Mouse (Mus musculus) limb, embryonic 13.5 days (tissue): ENCODE data around the gene Sos1. TPM values are rescaled to one million over a fixed set of nuclear protein-coding genes. Genes with fewer than 3 reads are reported as not detected.
"Not testable (repeated sequence)": the region's sequence is repeated elsewhere in the genome, so short reads cannot be mapped to it uniquely, and the experiment has no call there.

Experiments
- ATAC-seq: fragments of 200-750 bp; cut with Nextera tagmentation; 2 replicates; pipeline ENCODE4 v1.8.0; 2017; ENCODE audit warnings: low read depth, moderate number of reproducible peaks, moderate TSS enrichment; ENCODE audit not compliant: low FRiP score
- H3K27ac ChIP-seq: fragments of 300-500 bp; sonication (generic); 2 replicates; pipeline ENCODE4 v1.5.1; 2015; ENCODE audit warnings: inconsistent platforms, mild to moderate bottlenecking, moderate library complexity
- H3K27me3 ChIP-seq: fragments of 300-500 bp; sonication (generic); 2 replicates; pipeline ENCODE4 v1.6.1; 2015; ENCODE audit warnings: mild to moderate bottlenecking, inconsistent platforms
- H3K36me3 ChIP-seq: fragments of 300-500 bp; sonication (generic); 2 replicates; pipeline ENCODE4 v1.6.1; 2015; ENCODE audit warnings: inconsistent platforms, mild to moderate bottlenecking, moderate library complexity
- H3K4me1 ChIP-seq: fragments of 300-500 bp; sonication (generic); 2 replicates; pipeline ENCODE4 v1.6.1; 2015; ENCODE audit warnings: inconsistent platforms
- H3K4me2 ChIP-seq: fragments of 300-500 bp; sonication (generic); replicated peaks from 2 replicates; pipeline ENCODE4 v1.6.1; 2015; ENCODE audit warnings: inconsistent platforms, mild to moderate bottlenecking, moderate library complexity
- H3K4me3 ChIP-seq: fragments of 300-500 bp; sonication (generic); 2 replicates; pipeline ENCODE4 v1.5.1; 2015; ENCODE audit warnings: moderate library complexity, mild to moderate bottlenecking, inconsistent platforms
- H3K9ac ChIP-seq: fragments of 300-500 bp; sonication (generic); 2 replicates; pipeline ENCODE4 v1.6.1; 2015; ENCODE audit warnings: mild to moderate bottlenecking, inconsistent platforms
- H3K9me3 ChIP-seq: fragments of 300-500 bp; sonication (generic); 2 replicates; pipeline ENCODE4 v1.6.1; 2016; ENCODE audit warnings: inconsistent platforms
- WGBS: fragments of 180-500 bp; shearing (Covaris S2); methylation state at CpG from one replicate; pipeline ENCODE4 v1.1.7; 2015; 5-methylcytosine and 5-hydroxymethylcytosine counted together
- polyA plus RNA-seq: library from polyadenylated mRNA; unstranded; fragments of >200 nt; fragmentation: Nextera tagmentation; extraction: Ambion mirVana; gene quantifications from 2 replicates; pipeline ENCODE4 v1.2.1, GENCODE M21; 2015

The Sos1 gene
- polyA plus RNA-seq, 1 experiment from 2014 or later, result 5.4 TPM

DNA sequence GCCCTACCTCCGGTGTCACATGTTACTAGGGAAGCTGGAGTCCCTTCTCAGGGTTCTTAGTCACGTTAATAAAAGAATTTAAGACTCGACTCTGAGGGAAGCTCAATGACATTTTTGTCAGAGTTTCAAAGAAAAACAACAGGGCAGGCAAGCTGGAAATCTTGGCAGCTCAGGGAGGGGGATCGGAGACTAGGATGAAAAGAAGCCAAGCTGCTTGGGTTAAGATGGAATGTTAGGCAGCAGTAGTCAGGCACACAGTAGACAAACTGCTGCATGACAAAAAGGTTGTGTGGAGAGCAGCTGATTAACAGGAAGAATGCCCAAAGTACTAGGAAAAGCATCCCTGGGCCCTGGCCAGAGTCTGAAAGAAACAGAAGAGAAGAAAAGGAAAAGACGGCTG, 9.9 kb upstream of the Sos1 start:
- Histone ChIP-seq H3K9me3 (no peaks in the 10 kb centered on the region), H3K27me3 (no peaks in the 10 kb centered on the region), H3K4me3 (no peak overlapping the region), H3K4me1 (no peaks in the 10 kb centered on the region), H3K4me2 (no peak overlapping the region), H3K36me3 (no peaks in the 10 kb centered on the region), H3K9ac (no peak overlapping the region), H3K27ac (no peak overlapping the region)
- no peak for ATAC-seq
- WGBS, result 62% methylated on average over 5 of the region's 5 CpGs

DNA sequence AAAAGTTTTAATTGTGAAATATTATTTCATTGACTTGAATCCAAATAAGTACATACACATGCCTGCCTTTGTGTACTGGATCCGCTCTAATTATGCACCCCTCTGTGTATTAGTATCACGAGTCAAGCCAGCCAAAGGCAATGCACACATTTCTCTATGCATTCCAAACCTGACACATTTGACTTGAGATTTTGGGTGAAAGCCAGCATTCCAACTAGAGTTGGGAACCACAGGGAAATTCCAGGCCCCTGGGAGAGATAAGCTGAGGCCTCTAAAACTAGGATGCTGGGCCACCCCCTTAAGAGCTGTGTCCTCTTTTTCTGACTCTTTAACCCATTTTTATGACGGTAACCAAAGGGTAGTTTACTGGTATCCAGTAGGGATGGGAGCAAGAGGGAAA, 8.7 kb upstream of the Sos1 start:
- no peaks in the 10 kb centered on the region for H3K4me1 ChIP-seq
- no peak for ATAC-seq
- 71% methylated on average over 3 of the region's 3 CpGs for WGBS
- no peak overlapping the region for H3K9ac ChIP-seq
- H3K27me3 ChIP-seq, result no peaks in the 10 kb centered on the region
- no peak overlapping the region for H3K4me2 ChIP-seq
- H3K4me3 ChIP-seq, result no peak overlapping the region
- H3K36me3 ChIP-seq, result no peaks in the 10 kb centered on the region
- H3K27ac ChIP-seq, result no peak overlapping the region
- H3K9me3 ChIP-seq, result no peaks in the 10 kb centered on the region

DNA sequence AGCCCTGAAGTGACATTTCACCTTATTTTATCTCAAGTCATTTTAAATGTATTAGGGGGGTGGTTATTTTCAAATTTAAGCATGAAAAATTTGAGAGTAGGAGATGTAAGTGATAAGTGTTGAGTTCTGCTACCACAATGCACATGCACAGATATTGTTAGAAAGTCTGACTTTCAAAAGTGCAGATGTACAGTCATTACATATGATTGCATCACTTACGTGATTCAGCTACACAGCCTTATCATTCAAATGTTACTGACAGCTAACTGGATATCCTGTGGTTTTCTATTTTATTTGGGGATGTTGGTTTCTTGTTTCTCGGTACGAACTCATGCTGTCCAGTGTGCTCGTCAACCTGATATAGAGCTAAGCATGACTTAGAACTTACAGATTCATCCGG, 4.9 kb upstream of the Sos1 start:
- Histone ChIP-seq H3K27me3 (no peaks in the 10 kb centered on the region), H3K9ac (no peak overlapping the region), H3K9me3 (no peaks in the 10 kb centered on the region), H3K36me3 (no peaks in the 10 kb centered on the region), H3K4me1 (peaks cover 9% of the 10 kb centered on the region), H3K27ac (no peak overlapping the region), H3K4me2 (no peak overlapping the region), H3K4me3 (no peak overlapping the region)
- no peak for ATAC-seq
- 92% methylated on average over 5 of the region's 5 CpGs for whole genome bisulfite sequencing

DNA sequence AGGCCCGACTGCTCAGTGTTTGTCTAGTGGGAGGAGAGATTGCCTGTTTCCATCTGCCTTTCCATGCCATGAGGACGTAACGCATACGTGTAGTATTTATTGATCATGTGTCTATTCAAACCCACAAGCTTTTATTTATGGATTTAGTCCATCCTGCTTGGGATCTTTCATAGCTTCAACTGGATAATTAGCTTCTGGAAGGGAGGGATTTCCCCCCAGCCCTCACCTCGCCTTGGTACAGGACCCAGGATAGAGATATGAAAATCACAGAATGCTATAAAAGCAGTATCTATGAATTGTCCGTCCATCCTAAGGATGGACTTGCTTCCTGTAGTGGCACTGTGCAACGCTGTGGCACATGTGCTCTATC, 587 bp upstream of the Sos1 start:
- Histone ChIP-seq H3K27ac (peak overlapping the region; percentile 95; the same call in 1 of the 2 replicates), H3K27me3 (no peaks in the 10 kb centered on the region), H3K4me3 (peak overlapping the region; percentile 95), H3K9me3 (no peaks in the 10 kb centered on the region), H3K36me3 (peaks cover 9% of the 10 kb centered on the region), H3K4me2 (peak overlapping the region; percentile 77), H3K9ac (peak overlapping the region; percentile 96), H3K4me1 (peaks cover 22% of the 10 kb centered on the region)
- ATAC-seq, result no peak
- 53% methylated on average over 7 of the region's 7 CpGs for WGBS

DNA sequence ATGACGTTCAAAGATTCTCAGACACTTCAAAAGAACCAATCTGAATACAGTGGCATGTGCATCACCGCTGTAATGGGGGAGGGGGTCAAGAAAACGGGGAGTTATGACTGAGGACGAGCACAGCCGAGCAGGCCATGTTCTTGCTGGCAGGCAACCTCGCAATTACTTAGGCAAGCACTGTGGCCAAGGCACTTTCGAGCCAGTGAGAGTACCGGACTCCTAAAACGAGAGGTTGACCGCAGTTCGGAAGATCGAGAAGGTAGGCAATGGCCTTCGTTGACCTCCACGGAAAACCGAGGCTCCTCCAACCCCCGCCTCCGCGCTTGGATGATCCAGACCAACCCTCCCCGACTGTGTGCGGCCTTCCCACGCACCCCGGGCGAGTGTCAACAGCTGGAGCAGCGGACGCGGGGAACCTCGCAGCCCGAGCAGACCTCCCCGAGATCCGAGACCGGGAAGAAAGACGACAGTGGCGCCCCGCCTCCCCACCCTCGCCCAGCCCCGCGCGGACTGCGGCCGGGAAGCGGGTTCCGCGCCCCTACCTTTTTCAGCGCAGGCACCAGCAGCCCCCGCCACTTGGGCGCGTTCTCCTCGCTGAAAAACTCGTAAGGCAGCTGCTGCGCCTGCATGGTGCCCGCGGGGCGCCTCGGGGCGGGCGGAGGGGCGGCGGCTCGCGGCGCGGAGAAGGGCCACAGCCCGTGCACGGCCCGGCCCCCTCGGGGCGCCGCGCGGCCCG, 790 bp downstream of the Sos1 start:
- no peaks in the 10 kb centered on the region for H3K27me3 ChIP-seq
- peak overlapping the region; percentile 96 for H3K9ac ChIP-seq
- peak; percentile 32 for ATAC-seq
- peak overlapping the region; percentile 95 for H3K4me3 ChIP-seq
- H3K9me3 ChIP-seq, result no peaks in the 10 kb centered on the region
- WGBS, result under 1% methylated on average over 59 of the region's 71 CpGs
- H3K4me1 ChIP-seq, result peaks cover 22% of the 10 kb centered on the region
- peak overlapping the region; percentile 95 for H3K27ac ChIP-seq
- H3K36me3 ChIP-seq, result peaks cover 13% of the 10 kb centered on the region
- H3K4me2 ChIP-seq, result peak overlapping the region; percentile 77

DNA sequence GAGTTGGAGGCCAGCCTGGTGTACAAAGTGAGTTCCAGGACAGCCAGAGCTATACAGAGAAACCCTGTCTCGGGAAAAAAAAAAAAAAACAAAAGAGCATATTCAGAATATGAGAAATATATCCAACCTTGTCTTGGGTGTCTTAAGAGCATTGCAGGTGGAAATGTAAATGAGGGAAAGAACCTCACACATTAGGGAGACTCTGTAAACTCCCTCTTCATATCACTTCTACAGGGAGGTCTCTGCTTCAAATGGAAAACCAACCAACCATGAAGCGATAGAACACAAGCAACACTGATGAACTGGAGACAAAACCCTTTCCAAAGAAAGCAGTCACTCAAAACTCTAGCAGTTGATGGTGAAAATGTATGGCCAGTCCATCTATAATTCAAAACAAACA, 2.6 kb downstream of the Sos1 start:
- peaks cover 14% of the 10 kb centered on the region for H3K36me3 ChIP-seq
- H3K9ac ChIP-seq, result no peak overlapping the region
- no peak overlapping the region for H3K4me3 ChIP-seq
- no peaks in the 10 kb centered on the region for H3K9me3 ChIP-seq
- 96% methylated on average over 2 of the region's 2 CpGs for WGBS
- no peak overlapping the region for H3K4me2 ChIP-seq
- H3K4me1 ChIP-seq, result peaks cover 22% of the 10 kb centered on the region
- no peak for ATAC-seq
- no peaks in the 10 kb centered on the region for H3K27me3 ChIP-seq
- no peak overlapping the region for H3K27ac ChIP-seq

DNA sequence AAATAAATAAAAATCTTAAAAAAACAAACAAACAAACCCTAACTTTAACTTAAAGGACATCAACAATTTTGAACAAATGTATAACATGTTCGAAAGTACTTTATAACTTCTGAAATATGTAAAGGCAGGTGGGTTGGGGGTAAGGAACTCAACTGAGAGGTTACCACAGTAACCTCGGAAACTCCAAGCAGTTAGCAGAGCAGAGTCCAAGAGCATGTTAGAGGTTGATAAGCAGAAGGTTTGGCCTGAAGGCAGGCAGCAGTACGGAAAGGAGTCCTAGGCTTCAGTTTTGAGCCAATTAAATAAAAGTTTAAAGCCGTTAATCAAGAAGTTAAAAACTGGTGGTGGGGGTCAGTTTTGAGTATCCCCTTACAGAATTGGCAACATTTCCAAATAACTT, 3.8 kb downstream of the Sos1 start:
- H3K36me3 ChIP-seq, result peaks cover 14% of the 10 kb centered on the region
- peaks cover 22% of the 10 kb centered on the region for H3K4me1 ChIP-seq
- H3K4me2 ChIP-seq, result no peak overlapping the region
- no peak overlapping the region for H3K27ac ChIP-seq
- no peak for ATAC-seq
- no peaks in the 10 kb centered on the region for H3K27me3 ChIP-seq
- H3K9ac ChIP-seq, result no peak overlapping the region
- H3K9me3 ChIP-seq, result no peaks in the 10 kb centered on the region
- WGBS, result 77% methylated on average over 4 of the region's 4 CpGs
- H3K4me3 ChIP-seq, result no peak overlapping the region

DNA sequence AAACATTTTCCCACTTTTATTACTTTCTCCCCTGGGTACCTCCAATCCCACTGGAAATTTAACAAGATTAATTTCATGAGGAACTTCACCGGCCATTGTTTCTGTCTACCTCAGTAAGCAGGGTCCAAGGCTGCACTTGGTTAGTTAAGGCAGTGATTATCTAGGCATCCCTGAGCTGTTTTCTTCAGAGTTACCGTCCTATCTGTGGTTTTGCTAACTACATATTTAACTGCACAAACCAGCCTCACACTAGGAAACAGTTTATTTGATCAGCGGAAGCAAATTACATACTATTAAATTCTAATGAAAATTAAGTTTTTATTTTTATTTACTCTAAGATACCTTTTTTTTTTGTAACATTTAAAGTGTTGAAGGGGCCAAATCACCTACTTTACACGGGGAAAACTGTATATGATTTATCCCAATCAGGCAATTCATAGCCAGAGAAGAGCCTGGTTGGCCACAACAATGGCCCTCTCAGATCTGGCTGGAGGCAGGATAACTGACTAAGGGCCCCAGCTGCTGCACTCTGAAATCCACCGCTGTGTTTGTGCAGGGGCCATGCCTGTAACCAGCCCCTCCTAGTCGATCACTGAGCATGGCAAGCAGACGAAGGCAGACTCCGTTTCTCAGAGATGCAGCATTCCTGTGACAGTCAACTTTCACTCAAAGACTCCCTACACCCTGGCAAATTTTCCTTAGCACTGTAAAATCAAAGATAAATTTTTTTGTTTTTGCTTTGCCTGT, 9.0 kb downstream of the Sos1 start:
- WGBS, result 46% methylated on average over 8 of the region's 8 CpGs
- Histone ChIP-seq H3K4me1 (peaks cover 7% of the 10 kb centered on the region; the same call in 1 of the 2 replicates), H3K36me3 (peaks cover 8% of the 10 kb centered on the region; the same call in 1 of the 2 replicates), H3K9me3 (no peaks in the 10 kb centered on the region), H3K27me3 (no peaks in the 10 kb centered on the region), H3K27ac (no peak overlapping the region), H3K4me2 (no peak overlapping the region), H3K4me3 (no peak overlapping the region), H3K9ac (no peak overlapping the region)
- no peak for ATAC-seq

DNA sequence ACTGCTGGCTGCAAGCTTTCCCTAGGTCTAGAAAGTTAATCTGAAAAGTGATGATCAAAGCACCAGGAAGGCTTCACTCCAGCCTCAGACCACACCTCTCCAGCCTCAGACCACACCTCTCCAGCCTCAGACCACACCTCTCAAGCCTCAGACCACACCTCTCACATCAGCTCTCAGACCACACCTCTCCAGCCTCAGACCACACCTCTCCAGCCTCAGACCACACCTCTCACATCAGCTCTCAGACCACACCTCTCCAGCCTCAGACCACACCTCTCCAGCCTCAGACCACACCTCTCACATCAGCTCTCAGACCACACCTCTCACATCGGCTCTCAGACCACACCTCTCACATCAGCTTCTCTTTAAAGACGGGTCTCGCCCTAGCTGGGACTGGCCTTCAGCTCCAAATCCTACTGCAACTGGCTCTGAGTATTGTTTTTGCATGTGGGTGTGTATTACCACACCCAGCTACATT, 11.8 kb downstream of the Sos1 start:
- WGBS, result 31% methylated on average over 3 of the region's 3 CpGs
- not testable (repeated sequence) for H3K4me1 ChIP-seq, ATAC-seq

DNA sequence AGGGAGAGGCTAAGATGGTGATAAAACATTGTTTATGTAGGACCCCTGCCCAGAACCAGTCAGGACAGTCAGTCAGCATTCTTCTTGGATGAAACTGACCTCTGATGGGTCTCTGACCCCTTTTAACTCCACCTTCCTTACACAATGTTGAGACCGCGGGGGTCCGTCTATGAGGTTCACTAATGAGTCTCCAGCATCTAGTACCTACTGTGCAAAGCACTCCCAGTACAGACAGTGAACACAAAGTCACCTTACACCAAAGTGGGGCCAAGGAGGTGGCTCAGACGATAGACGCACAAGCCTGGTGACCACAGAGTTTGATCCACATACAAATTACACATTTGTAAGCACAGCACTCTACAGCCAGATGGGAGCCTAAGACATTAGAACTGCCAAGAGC, 20.0 kb downstream of the Sos1 start:
- no peaks in the 10 kb centered on the region for H3K36me3 ChIP-seq
- whole genome bisulfite sequencing, result 68% methylated on average over 5 of the region's 5 CpGs
- no peaks in the 10 kb centered on the region for H3K9me3 ChIP-seq
- H3K27me3 ChIP-seq, result no peaks in the 10 kb centered on the region
- no peak overlapping the region for H3K9ac ChIP-seq
- no peak overlapping the region for H3K4me2 ChIP-seq
- ATAC-seq, result no peak
- H3K4me1 ChIP-seq, result peaks cover 5% of the 10 kb centered on the region; the same call in 1 of the 2 replicates
- no peak overlapping the region; the same call in 1 of the 2 replicates for H3K27ac ChIP-seq
- H3K4me3 ChIP-seq, result no peak overlapping the region

More for the DNA sequence above, 11.8 kb downstream of the Sos1 start:
- H3K4me2 ChIP-seq, H3K27me3 ChIP-seq, H3K27ac ChIP-seq, H3K9ac ChIP-seq, H3K4me3 ChIP-seq, H3K36me3 ChIP-seq, H3K9me3 ChIP-seq: not testable (repeated sequence)

DNA sequence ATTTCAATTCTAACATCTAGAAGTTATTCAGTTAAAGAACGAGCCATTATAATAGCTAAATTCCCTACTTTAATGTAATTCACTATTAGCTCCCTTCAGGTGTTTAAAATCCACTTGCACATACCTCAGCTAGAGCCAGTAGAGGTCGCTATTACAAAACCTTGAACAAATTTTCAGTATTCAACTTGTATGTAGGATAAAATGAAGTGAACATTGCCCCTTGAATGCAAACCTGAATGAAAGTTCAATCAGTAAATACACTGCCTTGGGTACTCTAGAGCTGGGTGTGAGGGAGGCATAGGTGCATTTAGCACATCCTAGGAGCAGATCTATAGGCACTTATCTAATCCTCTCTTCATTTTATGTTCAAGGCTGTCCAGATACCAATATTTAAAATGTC, 24.6 kb downstream of the Sos1 start:
- ATAC-seq, result no peak
- Histone ChIP-seq H3K27me3 (no peaks in the 10 kb centered on the region), H3K4me2 (no peak overlapping the region), H3K9ac (no peak overlapping the region), H3K9me3 (no peaks in the 10 kb centered on the region), H3K27ac (no peak overlapping the region), H3K4me1 (peaks cover 5% of the 10 kb centered on the region; the same call in 1 of the 2 replicates), H3K4me3 (no peak overlapping the region), H3K36me3 (no peaks in the 10 kb centered on the region)
- WGBS, result 35% methylated on average over 2 of the region's 2 CpGs

DNA sequence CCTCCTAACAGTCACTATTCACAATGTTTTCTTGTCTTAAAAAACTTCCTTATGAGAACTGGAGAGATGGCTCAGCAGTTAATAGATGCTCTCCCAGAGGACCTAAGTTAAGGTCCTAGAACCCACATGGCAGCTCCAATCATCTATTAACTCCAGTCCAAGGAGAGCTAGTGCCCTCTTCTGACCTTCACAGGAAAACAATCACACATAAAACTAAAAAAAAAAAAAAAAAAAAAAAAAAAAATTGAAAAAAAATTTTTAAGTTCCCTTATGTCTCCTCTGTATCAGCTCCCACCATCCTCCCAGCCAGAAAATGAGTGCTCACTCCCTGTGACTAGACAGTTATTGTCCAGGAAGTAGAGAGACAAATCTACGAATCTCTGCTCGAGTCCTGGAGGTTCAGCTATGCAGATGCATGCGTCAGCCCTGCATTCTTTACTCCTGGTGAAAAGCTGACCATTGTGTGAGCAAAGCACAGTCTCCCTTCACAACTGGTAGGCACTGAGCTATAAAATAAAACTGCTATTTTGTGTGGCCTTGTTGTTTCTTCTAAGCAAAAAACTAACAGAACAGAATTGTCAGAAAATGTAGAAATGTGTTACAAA, 29.7 kb downstream of the Sos1 start:
- WGBS, result 76% methylated on average over 3 of the region's 3 CpGs
- Histone ChIP-seq H3K9ac (no peak overlapping the region), H3K4me3 (no peak overlapping the region), H3K27me3 (no peaks in the 10 kb centered on the region), H3K27ac (no peak overlapping the region), H3K4me1 (no peaks in the 10 kb centered on the region), H3K36me3 (peaks cover 30% of the 10 kb centered on the region), H3K4me2 (no peak overlapping the region), H3K9me3 (no peaks in the 10 kb centered on the region)
- ATAC-seq, result no peak
